Mouse (Mus musculus) G1E (cell line): ENCODE results near the gene Psmg3.

Experiments
- CTCF ChIP-seq: IDR thresholded peaks from 2 replicates; pipeline ENCODE4 v1.5.1; 2012; ENCODE audit warnings: low read depth, low read length, inconsistent platforms, mixed read lengths
- GATA1 ChIP-seq: IDR thresholded peaks from 2 replicates; pipeline ENCODE4 v1.6.1; 2012; ENCODE audit warnings: borderline replicate concordance, low read length, inconsistent platforms, mixed read lengths
- TAL1 ChIP-seq: conservative IDR thresholded peaks from 2 replicates; pipeline ENCODE4 v1.6.1; 2012; ENCODE audit warnings: low read depth, low read length, inconsistent platforms, mixed read lengths

- TF ChIP-seq CTCF (no peak), TAL1 (no peak), GATA1 (no peak)
Measured at GRCm38 (mm10) chr5:139830734-139831133, 4.0 kb upstream of the Psmg3 start.
